Mouse (Mus musculus): ENCODE measurements around the gene Phldb1. TPM values are rescaled to one million over a fixed set of nuclear protein-coding genes. Genes with fewer than 3 reads are reported as not detected.

Gene Phldb1
- polyA plus RNA-seq, 1 experiment from 2014 or later: 24.4 TPM

DNA sequence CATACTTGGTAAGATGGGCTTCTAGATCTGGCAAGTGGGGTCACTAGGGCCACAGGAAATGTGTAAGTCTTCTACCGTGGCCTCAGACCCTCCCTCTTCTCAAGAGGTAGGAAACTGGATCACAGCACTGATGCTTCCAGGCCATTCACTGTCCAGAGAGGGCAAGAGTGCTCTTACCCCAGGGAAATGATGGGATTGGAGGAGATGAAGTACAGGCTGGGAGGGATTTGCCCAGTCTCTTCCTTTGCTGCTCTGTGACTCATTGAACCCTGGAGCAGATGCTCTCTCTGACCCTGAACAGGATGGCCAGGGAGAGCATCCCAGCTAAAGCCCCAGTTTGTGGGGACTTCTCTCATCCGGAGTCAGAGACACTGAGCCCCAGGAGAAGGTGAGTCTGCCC lies 10.3 kb downstream of the Phldb1 start:
- Histone ChIP-seq H3K4me3 (no peak overlapping the region), H3K36me3 (peaks cover 10% of the 10 kb centered on the region; the same call in 1 of the 2 replicates), H3K27me3 (replicated peaks) (no peaks in the 10 kb centered on the region), H3K27ac (replicated peaks) (peak overlapping the region; percentile 80; the same call in 1 of the 2 replicates), H3K9ac (peak overlapping the region; percentile 62), H3K4me1 (peaks cover 73% of the 10 kb centered on the region), H3K4me2 (no peak overlapping the region), H3K9me3 (no peaks in the 10 kb centered on the region)
- ATAC-seq (ENCODE audit: extremely low read depth, insufficient number of reproducible peaks, low FRiP score, low TSS enrichment): no peak
- WGBS: 59% methylated on average over 2 of the region's 2 CpGs

DNA sequence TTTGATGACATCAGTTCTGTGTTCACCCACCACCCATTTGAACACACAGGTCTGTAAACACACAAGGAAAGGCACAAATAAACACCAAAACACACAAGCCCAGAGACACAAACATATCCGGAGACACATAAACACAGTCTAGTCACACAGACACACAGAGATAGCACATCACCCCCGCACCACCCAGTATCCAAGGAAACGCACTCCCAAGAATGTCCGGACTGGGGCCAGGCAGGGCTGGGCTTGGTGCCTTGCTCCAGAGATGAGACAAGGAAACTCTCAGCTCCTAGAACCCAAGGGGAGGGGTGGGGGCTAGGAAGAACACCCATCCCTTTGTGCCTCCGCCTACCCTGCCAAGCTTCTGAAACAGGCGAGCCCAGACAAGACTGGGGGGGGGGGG lies 10.8 kb downstream of the Phldb1 start:
- WGBS: 48% methylated on average over 6 of the region's 6 CpGs
- peak overlapping the region; percentile 62 for H3K9ac ChIP-seq
- peak overlapping the region; percentile 80 for H3K27ac ChIP-seq (replicated peaks)
- no peaks in the 10 kb centered on the region for H3K27me3 ChIP-seq (replicated peaks)
- H3K9me3 ChIP-seq: no peaks in the 10 kb centered on the region
- H3K36me3 ChIP-seq: peaks cover 10% of the 10 kb centered on the region; the same call in 1 of the 2 replicates
- H3K4me1 ChIP-seq: peaks cover 78% of the 10 kb centered on the region
- ATAC-seq (ENCODE audit: extremely low read depth, insufficient number of reproducible peaks, low FRiP score, low TSS enrichment): no peak
- H3K4me3 ChIP-seq: no peak overlapping the region
- no peak overlapping the region for H3K4me2 ChIP-seq

DNA sequence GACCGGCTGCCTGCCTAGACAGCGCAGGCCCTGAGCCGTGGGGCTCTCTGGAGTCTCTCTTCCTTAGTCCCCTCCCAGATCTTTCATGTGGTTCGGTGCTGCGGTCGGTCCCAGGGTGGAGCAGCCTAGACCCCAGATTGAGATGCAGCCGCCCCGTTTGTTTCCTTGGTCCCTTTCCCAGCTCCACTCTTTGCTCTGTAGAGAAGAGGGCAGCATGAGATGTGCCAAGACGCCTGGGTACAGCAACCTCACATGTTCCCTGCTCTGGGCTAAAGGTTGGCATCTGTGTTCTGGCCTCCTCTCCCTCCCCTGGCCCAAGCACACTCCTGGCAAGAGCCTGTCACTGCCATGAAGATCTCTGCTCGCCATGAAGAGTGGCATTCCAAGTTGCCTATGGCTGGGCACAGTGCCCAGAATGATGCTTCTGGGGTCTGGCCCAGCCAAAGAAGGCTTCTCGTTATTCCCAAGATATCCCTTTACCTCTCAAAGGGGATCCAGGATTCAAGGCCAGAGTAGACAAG lies 11.4 kb downstream of the Phldb1 start:
- H3K9ac ChIP-seq: peak overlapping the region; percentile 55
- H3K27me3 ChIP-seq (replicated peaks): no peaks in the 10 kb centered on the region
- H3K4me1 ChIP-seq: peaks cover 79% of the 10 kb centered on the region
- no peak overlapping the region for H3K4me3 ChIP-seq
- 54% methylated on average over 11 of the region's 11 CpGs for WGBS
- peaks cover 10% of the 10 kb centered on the region; the same call in 1 of the 2 replicates for H3K36me3 ChIP-seq
- no peak for ATAC-seq (ENCODE audit: extremely low read depth, insufficient number of reproducible peaks, low FRiP score, low TSS enrichment)
- no peaks in the 10 kb centered on the region for H3K9me3 ChIP-seq
- peak overlapping the region; percentile 80 for H3K27ac ChIP-seq (replicated peaks)
- no peak overlapping the region for H3K4me2 ChIP-seq

DNA sequence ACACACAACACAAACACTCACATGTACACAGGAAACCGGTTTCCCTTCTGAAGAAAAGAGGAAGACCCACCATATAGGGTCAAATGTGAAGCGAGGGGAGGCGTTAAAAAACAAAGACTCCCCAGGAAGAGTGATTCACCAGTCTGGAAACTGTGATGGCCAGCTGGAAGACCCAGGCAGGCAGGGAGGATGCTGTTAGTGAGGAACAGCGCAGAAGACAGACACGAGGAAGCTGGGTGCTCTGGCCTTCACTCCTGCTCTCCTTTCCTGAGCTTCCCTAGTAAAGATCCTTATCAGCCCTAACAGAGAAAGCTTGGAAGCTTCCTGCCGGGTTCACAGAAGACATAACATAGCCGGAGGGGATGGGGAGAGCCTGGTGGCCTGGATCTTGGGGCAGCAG lies 12.0 kb downstream of the Phldb1 start:
- Histone ChIP-seq H3K4me2 (no peak overlapping the region), H3K27me3 (replicated peaks) (no peaks in the 10 kb centered on the region), H3K36me3 (peaks cover 12% of the 10 kb centered on the region), H3K4me1 (peaks cover 79% of the 10 kb centered on the region), H3K9ac (peak overlapping the region; percentile 55), H3K27ac (replicated peaks) (peak overlapping the region; percentile 80), H3K4me3 (no peak overlapping the region), H3K9me3 (no peaks in the 10 kb centered on the region)
- 44% methylated on average over 7 of the region's 7 CpGs for WGBS
- ATAC-seq (ENCODE audit: extremely low read depth, insufficient number of reproducible peaks, low FRiP score, low TSS enrichment): no peak

DNA sequence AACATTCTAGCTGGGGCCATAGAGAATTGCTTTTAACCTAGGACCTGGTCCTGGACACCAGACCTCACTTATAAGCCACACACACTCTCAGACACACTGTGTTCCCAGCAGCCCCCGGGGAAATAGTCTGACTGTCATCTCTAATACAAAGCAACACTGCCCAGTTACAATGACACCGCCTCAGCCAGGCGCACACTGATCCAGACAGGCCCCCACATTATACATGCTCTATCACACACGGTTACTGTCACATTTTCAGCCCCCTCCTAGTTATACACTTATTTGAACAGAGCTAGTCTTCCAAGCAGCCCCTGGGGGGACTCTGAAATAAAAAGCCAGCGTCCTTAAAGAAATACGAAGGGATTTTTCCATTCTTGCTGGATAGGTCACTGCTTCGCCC lies 12.4 kb downstream of the Phldb1 start:
- H3K4me3 ChIP-seq: no peak overlapping the region
- H3K27ac ChIP-seq (replicated peaks): peak overlapping the region; percentile 75; the same call in 1 of the 2 replicates
- ATAC-seq (ENCODE audit: extremely low read depth, insufficient number of reproducible peaks, low FRiP score, low TSS enrichment): no peak
- no peaks in the 10 kb centered on the region for H3K9me3 ChIP-seq
- WGBS: 70% methylated on average over 7 of the region's 7 CpGs
- H3K4me1 ChIP-seq: peaks cover 79% of the 10 kb centered on the region
- H3K9ac ChIP-seq: no peak overlapping the region
- H3K27me3 ChIP-seq (replicated peaks): no peaks in the 10 kb centered on the region
- H3K36me3 ChIP-seq: peaks cover 16% of the 10 kb centered on the region
- H3K4me2 ChIP-seq: no peak overlapping the region

DNA sequence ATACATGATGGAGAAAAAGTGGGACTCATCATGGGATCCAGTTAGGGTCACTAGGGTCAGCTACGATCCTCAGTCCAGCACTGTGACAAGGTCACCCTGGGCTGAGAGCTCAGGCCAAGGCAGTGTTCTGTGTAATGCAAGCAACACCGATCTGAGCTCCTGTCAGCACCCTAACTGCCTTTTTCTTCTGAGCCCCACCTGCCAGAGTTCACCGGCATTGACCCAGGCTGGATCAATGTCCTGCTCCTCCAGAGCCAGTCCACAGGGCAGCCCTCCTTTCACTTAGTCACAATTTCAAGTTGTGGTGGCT lies 13.2 kb downstream of the Phldb1 start:
- H3K9ac ChIP-seq: peak overlapping the region; percentile 87
- peaks cover 72% of the 10 kb centered on the region for H3K4me1 ChIP-seq
- ATAC-seq (ENCODE audit: extremely low read depth, insufficient number of reproducible peaks, low FRiP score, low TSS enrichment): no peak
- 48% methylated on average over 3 of the region's 3 CpGs for WGBS
- H3K27me3 ChIP-seq (replicated peaks): no peaks in the 10 kb centered on the region
- peak overlapping the region; percentile 85 for H3K4me2 ChIP-seq
- no peaks in the 10 kb centered on the region for H3K9me3 ChIP-seq
- H3K27ac ChIP-seq (replicated peaks): peak overlapping the region; percentile 75
- peaks cover 23% of the 10 kb centered on the region for H3K36me3 ChIP-seq
- H3K4me3 ChIP-seq: peak overlapping the region; percentile 74

DNA sequence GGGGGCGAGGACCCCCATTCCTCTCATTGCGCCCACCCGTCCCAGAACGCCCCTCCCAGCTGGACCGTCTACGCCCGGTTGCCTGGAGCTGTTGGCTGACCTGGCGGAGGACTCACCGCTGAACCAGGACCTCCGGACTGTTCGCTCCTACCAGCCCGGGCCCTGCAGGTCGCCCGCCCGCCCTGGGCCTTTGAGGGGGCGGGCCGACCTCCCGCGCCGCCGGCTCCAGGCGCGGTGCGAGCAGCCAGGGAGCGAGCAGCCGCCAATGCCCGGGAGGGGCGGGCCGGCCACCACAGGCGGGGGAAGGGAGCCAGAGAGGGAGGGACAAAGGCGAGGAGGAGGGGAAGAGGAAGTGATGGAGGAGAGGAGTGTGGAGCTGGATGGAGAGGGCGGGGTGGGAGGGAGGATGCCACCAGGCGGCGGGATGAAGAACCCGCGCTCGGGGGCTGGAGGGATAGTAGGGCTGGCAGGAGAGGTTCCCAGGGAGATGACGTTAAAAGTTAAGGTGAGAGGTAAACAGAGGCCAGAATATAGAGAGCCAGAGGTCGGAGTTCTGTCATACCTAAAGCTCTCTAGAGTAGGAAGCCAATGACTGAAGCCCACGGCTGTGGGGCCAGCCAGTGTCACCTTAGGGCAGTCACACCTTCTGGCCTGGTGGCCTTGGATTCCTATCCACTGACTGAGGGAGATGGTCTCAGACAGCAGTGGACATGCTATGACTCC lies 13.7 kb downstream of the Phldb1 start:
- H3K4me2 ChIP-seq: peak overlapping the region; percentile 85
- H3K4me3 ChIP-seq: peak overlapping the region; percentile 74
- no peaks in the 10 kb centered on the region for H3K9me3 ChIP-seq
- peak; percentile 58 for ATAC-seq (ENCODE audit: extremely low read depth, insufficient number of reproducible peaks, low FRiP score, low TSS enrichment)
- H3K9ac ChIP-seq: peak overlapping the region; percentile 87
- H3K27me3 ChIP-seq (replicated peaks): no peaks in the 10 kb centered on the region
- H3K4me1 ChIP-seq: peaks cover 67% of the 10 kb centered on the region
- 1% methylated on average over 40 of the region's 40 CpGs for WGBS
- peaks cover 23% of the 10 kb centered on the region for H3K36me3 ChIP-seq
- peak overlapping the region; percentile 75 for H3K27ac ChIP-seq (replicated peaks)

DNA sequence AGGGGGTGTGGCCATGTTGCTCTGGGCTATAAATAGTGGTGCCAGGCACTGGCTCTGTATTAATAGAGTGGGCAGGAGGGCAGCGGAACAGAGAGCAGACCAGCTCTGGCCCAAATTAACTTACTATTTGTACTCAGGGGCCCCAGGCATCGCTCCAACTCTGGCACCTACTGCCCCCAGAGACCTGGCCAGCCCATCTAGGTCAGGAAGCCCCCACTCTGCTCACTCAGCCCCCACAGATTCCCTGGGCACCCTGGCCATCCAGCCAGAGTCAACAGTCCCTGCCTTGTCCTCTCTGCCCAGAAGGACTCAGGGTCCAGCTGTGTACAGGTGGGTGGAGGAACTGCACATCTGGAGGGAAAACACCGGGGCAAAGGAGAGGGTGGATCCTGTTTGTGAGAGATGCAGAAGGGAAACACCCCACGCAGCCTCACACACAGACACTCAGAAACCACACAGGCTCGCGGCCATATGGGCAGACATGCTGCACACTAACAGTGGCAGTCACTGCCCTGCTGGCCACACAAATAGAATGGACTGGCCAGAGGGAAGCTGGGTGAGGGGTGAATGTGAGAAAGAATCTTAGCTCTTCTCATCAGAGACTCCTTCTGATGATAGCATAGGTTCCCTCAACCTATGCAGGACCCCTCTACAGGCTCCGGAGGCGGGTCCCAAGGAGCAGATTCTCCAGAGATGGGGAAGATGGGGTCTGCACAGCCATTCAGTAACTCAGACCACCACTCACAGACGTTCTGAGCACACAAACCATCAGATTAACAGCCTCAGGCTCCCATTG lies 14.4 kb downstream of the Phldb1 start:
- Histone ChIP-seq H3K4me3 (peak overlapping the region; percentile 74), H3K9me3 (no peaks in the 10 kb centered on the region), H3K36me3 (peaks cover 31% of the 10 kb centered on the region), H3K9ac (peak overlapping the region; percentile 87), H3K27ac (replicated peaks) (peak overlapping the region; percentile 75), H3K4me2 (peak overlapping the region; percentile 85), H3K4me1 (peaks cover 60% of the 10 kb centered on the region), H3K27me3 (replicated peaks) (no peaks in the 10 kb centered on the region)
- ATAC-seq (ENCODE audit: extremely low read depth, insufficient number of reproducible peaks, low FRiP score, low TSS enrichment): no peak
- WGBS: 16% methylated on average over 9 of the region's 9 CpGs

DNA sequence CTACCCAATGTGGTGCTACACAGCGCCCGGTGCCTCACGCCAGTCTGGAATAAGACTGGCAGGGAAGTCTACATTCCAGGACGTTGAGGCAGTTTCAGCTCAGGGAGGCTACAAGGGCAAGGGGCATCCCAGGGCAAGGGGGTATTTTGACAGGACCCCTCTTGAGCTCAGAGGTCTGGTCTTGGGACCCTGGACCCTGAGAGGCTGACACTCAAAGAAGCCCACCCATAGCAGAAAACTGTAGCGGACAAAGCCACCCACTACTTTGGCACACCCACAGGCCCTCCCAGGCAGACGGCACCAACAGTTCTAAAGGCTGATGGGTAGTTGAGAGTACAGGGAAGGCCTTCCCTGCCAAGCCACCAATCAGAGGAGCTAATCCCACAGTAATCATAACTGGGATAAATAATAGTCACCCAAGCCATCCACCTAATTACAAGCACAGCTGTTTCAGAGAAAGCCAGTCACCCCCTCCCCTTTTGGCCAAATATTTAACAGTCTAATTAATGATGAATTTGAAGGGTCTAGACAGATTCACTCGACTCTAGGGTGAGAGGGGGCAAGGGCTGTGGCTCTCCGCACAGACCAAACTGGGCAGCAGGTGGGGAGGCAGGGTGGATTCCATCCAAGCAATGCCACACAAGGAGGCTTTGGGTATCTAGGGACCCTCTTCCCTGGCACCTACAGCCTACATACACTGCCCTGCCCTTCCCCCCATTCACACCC lies 15.2 kb downstream of the Phldb1 start:
- Histone ChIP-seq H3K9ac (peak overlapping the region; percentile 87), H3K27ac (replicated peaks) (peak overlapping the region; percentile 75)

DNA sequence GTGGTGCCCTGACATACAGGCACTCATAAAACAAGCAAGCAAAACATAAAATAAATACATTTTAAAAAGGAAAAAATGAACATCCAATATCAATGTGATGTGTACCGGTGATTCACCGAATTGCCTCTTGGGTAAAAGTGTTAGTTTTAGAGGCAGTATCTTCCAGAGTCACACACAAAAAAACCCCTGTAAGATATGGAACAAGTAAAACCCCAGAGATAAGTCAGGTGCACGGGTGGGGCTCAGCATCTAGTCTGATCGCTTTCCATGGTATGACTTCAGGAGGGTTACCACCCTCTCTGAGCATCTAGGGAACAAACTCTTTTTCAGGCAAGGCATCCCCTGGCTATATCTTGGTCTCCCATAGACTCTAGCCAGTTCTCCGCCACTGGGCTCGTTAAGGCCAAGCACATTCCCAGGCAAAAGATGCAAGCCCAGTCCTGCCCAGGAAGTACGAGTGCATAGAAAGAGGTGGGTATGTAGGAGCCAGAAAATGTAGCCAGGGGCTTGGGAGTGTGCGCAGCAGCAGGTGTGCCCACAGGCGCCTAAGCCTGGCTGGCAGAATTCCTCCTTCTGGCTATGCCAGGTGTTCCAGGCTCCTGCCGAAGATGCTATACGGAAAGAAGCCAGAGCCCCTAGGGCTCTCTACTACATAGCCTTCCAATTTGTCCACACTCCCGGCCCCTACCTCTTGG lies 15.9 kb downstream of the Phldb1 start:
- Histone ChIP-seq H3K9me3 (no peaks in the 10 kb centered on the region), H3K4me3 (no peak overlapping the region), H3K36me3 (peaks cover 41% of the 10 kb centered on the region), H3K4me1 (peaks cover 45% of the 10 kb centered on the region), H3K27me3 (replicated peaks) (no peaks in the 10 kb centered on the region), H3K4me2 (no peak overlapping the region), H3K27ac (replicated peaks) (no peak overlapping the region), H3K9ac (no peak overlapping the region)
- ATAC-seq (ENCODE audit: extremely low read depth, insufficient number of reproducible peaks, low FRiP score, low TSS enrichment): no peak
- WGBS: 82% methylated on average over 12 of the region's 12 CpGs

More for the DNA sequence above, 15.2 kb downstream of the Phldb1 start:
- Histone ChIP-seq H3K9me3 (no peaks in the 10 kb centered on the region), H3K36me3 (peaks cover 34% of the 10 kb centered on the region), H3K4me3 (peak overlapping the region; percentile 74), H3K27me3 (replicated peaks) (no peaks in the 10 kb centered on the region), H3K4me1 (peaks cover 52% of the 10 kb centered on the region), H3K4me2 (peak overlapping the region; percentile 85)
- 78% methylated on average over 8 of the region's 8 CpGs for WGBS
- no peak for ATAC-seq (ENCODE audit: extremely low read depth, insufficient number of reproducible peaks, low FRiP score, low TSS enrichment)
